8 mouse cellular contexts compared by ENCODE assay signal in the genomic region with DNA sequence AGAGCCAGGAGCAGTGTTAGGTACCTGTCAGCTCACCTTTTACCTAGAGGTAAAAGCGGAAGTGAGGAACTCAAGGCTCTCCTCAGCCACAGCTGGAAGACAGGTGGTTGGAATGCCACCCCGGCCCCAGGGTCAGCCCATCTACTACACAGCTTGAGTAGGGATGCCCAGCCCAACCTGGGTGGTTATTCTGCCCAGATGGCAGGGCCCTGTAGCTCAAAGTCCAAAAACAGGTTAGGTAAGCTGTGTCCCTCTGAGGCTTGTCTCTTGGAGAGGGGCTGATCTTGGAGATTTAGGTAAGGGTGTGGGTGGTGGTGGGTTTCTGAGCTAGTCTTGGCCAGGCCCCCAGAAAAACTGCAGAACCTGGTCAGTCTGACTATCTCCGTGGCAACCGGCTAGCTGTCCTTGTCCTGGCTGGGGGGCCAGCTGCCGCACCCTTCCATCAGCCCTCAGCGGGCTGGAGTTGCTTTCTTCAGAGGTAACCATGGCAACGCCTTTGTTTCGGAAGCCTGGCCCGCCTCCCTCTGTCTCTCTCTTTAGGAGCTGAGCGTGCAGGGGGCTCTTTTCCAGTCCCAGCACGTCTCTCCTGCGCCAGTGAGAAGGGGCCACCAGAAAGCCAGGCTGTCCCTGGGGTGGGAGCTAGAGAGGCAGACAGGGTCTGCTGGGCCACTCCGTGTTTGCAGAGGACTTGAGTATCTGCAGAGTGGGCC. TPM values are rescaled to one million over a fixed set of nuclear protein-coding genes. Genes with fewer than 3 reads are reported as not detected.
A peak's percentile ranks its signal among the peaks of the same experiment; 100 is the strongest.
DNase-seq lines count a peak whose midpoint lies in the region; ATAC-seq and TF ChIP-seq lines count a peak whose summit lies in the region.

No protein-coding gene starts in this region.

- peak overlapping the region; percentile 95 for H3K4me3 ChIP-seq in E14TG2a.4 (replicated peaks; ENCODE audit: low read length)
- no peak overlapping the region for H3K4me3 ChIP-seq in limb, embryonic 13.5 days

- H3K27me3 ChIP-seq in E14TG2a.4 (ENCODE audit: insufficient read depth, low read length) = peaks cover 4% of the 10 kb centered on the region; the same call in 1 of the 2 replicates
- H3K27me3 ChIP-seq in limb, embryonic 13.5 days = peaks cover 22% of the 10 kb centered on the region

- DNase-seq in frontal cortex, postnatal 25 days (ENCODE audit: low spot score in 2 of 2) = no peak
- peak; percentile 84 for DNase-seq in embryo, embryonic 10 days (ENCODE audit: low spot score)
- DNase-seq in heart, postnatal 10 days = peak; percentile 32 to 47
- DNase-seq in neural tube, embryonic 10.5 days (ENCODE audit: extremely low spot score, low spot score) = peak; percentile 73

- peak overlapping the region; percentile 43; the same call in 1 of the 2 replicates for H3K9ac ChIP-seq in limb, embryonic 13.5 days

- intact Hi-C loops in heart, postnatal 10 days (cut with DNase I) = loop anchor here (2.0 to 5.0 kb wide), 3 partner anchors 47 to 145 kb away; a partner anchor contains a TSS

- no peak for TF ChIP-seq CTCF in E14TG2a.4 (conservative IDR thresholded peaks at IDR 0.05; ENCODE audit: low read length)

- peaks cover 64% of the 10 kb centered on the region for H3K4me1 ChIP-seq in E14TG2a.4 (replicated peaks; ENCODE audit: low read depth, low read length)
- H3K4me1 ChIP-seq in limb, embryonic 13.5 days = peaks cover 22% of the 10 kb centered on the region

- WGBS in limb, embryonic 13.5 days = 11% methylated on average over 13 of the region's 13 CpGs

- peak overlapping the region; percentile 94; the same call in 1 of the 2 replicates for H3K4me2 ChIP-seq in limb, embryonic 13.5 days (replicated peaks)

- H3K9me3 ChIP-seq in E14TG2a.4 (ENCODE audit: low read length) = no peaks in the 10 kb centered on the region
- H3K9me3 ChIP-seq in limb, embryonic 13.5 days = no peaks in the 10 kb centered on the region

- ATAC-seq in frontal cortex, adult (ENCODE audit: low TSS enrichment) = peak; percentile 20; the same call in 1 of the 2 replicates
- no peak for ATAC-seq in limb, embryonic 13.5 days (ENCODE audit: low FRiP score, low read depth)
- no peak for ATAC-seq in activated CD4-positive, CD25-positive, alpha-beta regulatory T cell, adult 4 months

- H3K27ac ChIP-seq in limb, embryonic 13.5 days = no peak overlapping the region

- no peaks in the 10 kb centered on the region for H3K36me3 ChIP-seq in E14TG2a.4 (ENCODE audit: insufficient read depth, low read length)
- no peaks in the 10 kb centered on the region for H3K36me3 ChIP-seq in limb, embryonic 13.5 days

RNA-seq across cellular contexts. Expression of a gene that starts 1.5 kb away (rescaled TPM):
- 10 to 100 TPM; 31.2 to 37.0 TPM for total RNA-seq in heart, postnatal 10 days (2021)
- 38.7 and 40.1 TPM in 2 replicates for polyA plus RNA-seq in limb, embryonic 13.5 days (2015; fragmentation: Nextera tagmentation; extraction: Ambion mirVana)
- 10 to 100 TPM; 19.3 to 21.4 TPM for polyA plus RNA-seq in activated CD4-positive, CD25-positive, alpha-beta regulatory T cell, adult 4 months (2017; shearing (Covaris generic))

RNA-seq across cellular contexts. Expression of a gene that starts 13.4 kb away (rescaled TPM):
- not detected for total RNA-seq in heart, postnatal 10 days (2021)
- polyA plus RNA-seq in limb, embryonic 13.5 days (2015; fragmentation: Nextera tagmentation; extraction: Ambion mirVana) = not detected in 2 replicates
- polyA plus RNA-seq in activated CD4-positive, CD25-positive, alpha-beta regulatory T cell, adult 4 months (2017; shearing (Covaris generic)) = not detected

RNA-seq across cellular contexts. Expression of a gene that starts 47.3 kb away (rescaled TPM):
- total RNA-seq in heart, postnatal 10 days (2021) = 10 to 100 TPM; 15.5 to 16.0 TPM
- polyA plus RNA-seq in limb, embryonic 13.5 days (2015; fragmentation: Nextera tagmentation; extraction: Ambion mirVana) = 29.5 and 29.9 TPM in 2 replicates
- polyA plus RNA-seq in activated CD4-positive, CD25-positive, alpha-beta regulatory T cell, adult 4 months (2017; shearing (Covaris generic)) = 10 to 100 TPM; 27.0 to 39.1 TPM

RNA-seq across cellular contexts. Expression of a gene that starts 53.6 kb away (rescaled TPM):
- 10 to 100 TPM; 94.1 to 99.3 TPM for total RNA-seq in heart, postnatal 10 days (2021)
- 196 and 199 TPM in 2 replicates for polyA plus RNA-seq in limb, embryonic 13.5 days (2015; fragmentation: Nextera tagmentation; extraction: Ambion mirVana)
- 100 to 1,000 TPM in 1 of 2 experiments, 10 to 100 TPM in 1; 87.7 to 113 TPM for polyA plus RNA-seq in activated CD4-positive, CD25-positive, alpha-beta regulatory T cell, adult 4 months (2017; shearing (Covaris generic))

Comparison
In these comparisons a context has a peak if more than half of its experiments do, and no peak if none do; other contexts are left out.
1. DNase-seq: peak in embryo, embryonic 10 days (single experiment), heart, postnatal 10 days (2 of 2) and neural tube, embryonic 10.5 days (single experiment); none in frontal cortex, postnatal 25 days (0 of 2).